Mouse (Mus musculus) midbrain, embryonic 11.5 days (tissue): ENCODE results near the gene Dlst. TPM values are rescaled to one million over a fixed set of nuclear protein-coding genes. Genes with fewer than 3 reads are reported as not detected.

ENCODE experiments used
- ATAC-seq: fragments of 200-750 bp; cut with Nextera tagmentation; 2 replicates; pipeline ENCODE4 v1.8.0; 2017; ENCODE audit warnings: moderate TSS enrichment, moderate library complexity; ENCODE audit not compliant: low FRiP score
- DNase-seq: peaks from one replicate; pipeline ENCODE4 v3.0.0; 2015; ENCODE audit warnings: low spot score; ENCODE audit errors: missing footprints
- H3K27ac ChIP-seq: fragments of 300-500 bp; sonication (generic); 2 replicates; pipeline ENCODE4 v1.5.1; 2014; ENCODE audit warnings: low read depth, low read length
- H3K27me3 ChIP-seq: fragments of 300-500 bp; sonication (generic); 2 replicates; pipeline ENCODE4 v1.6.1; 2014; ENCODE audit warnings: mild to moderate bottlenecking, low read length, moderate library complexity, mixed read lengths; ENCODE audit not compliant: control insufficient read depth, insufficient read depth
- H3K36me3 ChIP-seq: fragments of 300-500 bp; sonication (generic); 2 replicates; pipeline ENCODE4 v1.6.1; 2014; ENCODE audit warnings: mild to moderate bottlenecking, low read length, moderate library complexity, mixed read lengths; ENCODE audit not compliant: control insufficient read depth, insufficient read depth
- H3K4me1 ChIP-seq: fragments of 300-500 bp; sonication (generic); 2 replicates; pipeline ENCODE4 v1.6.1; 2014; ENCODE audit warnings: low read length; ENCODE audit not compliant: control insufficient read depth, insufficient read depth
- H3K4me2 ChIP-seq: fragments of 300-500 bp; sonication (generic); 2 replicates; pipeline ENCODE4 v1.6.1; 2014; ENCODE audit warnings: mild to moderate bottlenecking, moderate library complexity
- H3K4me3 ChIP-seq: fragments of 300-500 bp; sonication (generic); 2 replicates; pipeline ENCODE4 v1.5.1; 2014; ENCODE audit warnings: low read depth, low read length
- H3K9ac ChIP-seq: fragments of 300-500 bp; sonication (generic); 2 replicates; pipeline ENCODE4 v1.6.1; 2014; ENCODE audit warnings: low read length
- H3K9me3 ChIP-seq: fragments of 300-500 bp; sonication (generic); 2 replicates; pipeline ENCODE4 v1.6.1; 2016; ENCODE audit warnings: low read length; ENCODE audit not compliant: control insufficient read depth
- WGBS: fragments of 180-500 bp; shearing (Covaris S2); extraction: QIAGEN DNeasy Blood & Tissue Kit; methylation state at CpG from one replicate; pipeline ENCODE4 v1.1.7; 2014; 5-methylcytosine and 5-hydroxymethylcytosine counted together
- polyA plus RNA-seq: library from polyadenylated mRNA; unstranded; fragments of >200 nt; fragmentation: Nextera tagmentation; extraction: Ambion mirVana; gene quantifications from 2 replicates; pipeline ENCODE4 v1.2.1, GENCODE M21; 2014

Gene Dlst
- polyA plus RNA-seq, 1 experiment from 2014 or later: 97.0 TPM

- no peaks in the 10 kb centered on the region for H3K36me3 ChIP-seq
- 40% methylated on average over 14 of the region's 17 CpGs for WGBS
- no peak; the same call in 1 of the 2 replicates for ATAC-seq
- no peaks in the 10 kb centered on the region for H3K9me3 ChIP-seq
- peaks cover 16% of the 10 kb centered on the region for H3K4me1 ChIP-seq
- 0 out of 2 replicates have a peak overlapping the region, but pooled peaks have one; percentile 20 for H3K9ac ChIP-seq
- H3K27me3 ChIP-seq: peaks cover 5% of the 10 kb centered on the region; the same call in 1 of the 2 replicates
- H3K4me3 ChIP-seq: no peak overlapping the region
- peak overlapping the region; percentile 9; the same call in 1 of the 2 replicates for H3K4me2 ChIP-seq
- DNase-seq: no peak
- H3K27ac ChIP-seq: no peak overlapping the region
Observed at GRCm38 (mm10) chr12:85181475-85182344, 71.1 kb downstream of the Dlst start.

DNA sequence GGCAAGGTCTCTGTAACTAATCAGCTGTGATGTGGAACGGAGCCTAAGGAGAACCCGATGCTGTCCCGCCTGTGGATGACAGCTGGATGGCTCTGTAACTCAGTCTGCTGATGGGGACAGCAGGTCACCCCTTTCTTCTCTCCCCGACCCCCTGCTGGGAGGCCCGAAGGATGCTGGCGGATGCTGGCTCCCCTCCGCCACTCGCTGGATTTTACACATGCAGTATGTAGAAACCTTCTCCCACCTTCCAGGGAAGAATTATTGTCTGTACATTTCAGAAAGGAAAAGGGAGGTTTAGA, 71.7 kb downstream of the Dlst start:
- DNase-seq: no peak
- 9% methylated on average over 8 of the region's 8 CpGs for WGBS
- Histone ChIP-seq H3K36me3 (no peaks in the 10 kb centered on the region), H3K4me3 (no peak overlapping the region), H3K4me1 (peaks cover 11% of the 10 kb centered on the region), H3K27me3 (peaks cover 5% of the 10 kb centered on the region; the same call in 1 of the 2 replicates), H3K9ac (peak overlapping the region; percentile 20; the same call in 1 of the 2 replicates), H3K4me2 (peak overlapping the region; percentile 9; the same call in 1 of the 2 replicates), H3K27ac (no peak overlapping the region), H3K9me3 (no peaks in the 10 kb centered on the region)
- peak; percentile 27; the same call in 1 of the 2 replicates for ATAC-seq

GRCm38 (mm10) chr12:85182898-85183297, 72.3 kb downstream of the Dlst start:
- Histone ChIP-seq H3K27me3 (no peaks in the 10 kb centered on the region; the same call in 1 of the 2 replicates), H3K36me3 (no peaks in the 10 kb centered on the region), H3K27ac (no peak overlapping the region), H3K9me3 (no peaks in the 10 kb centered on the region), H3K4me1 (peaks cover 9% of the 10 kb centered on the region; the same call in 1 of the 2 replicates), H3K4me3 (no peak overlapping the region), H3K4me2 (no peak overlapping the region), H3K9ac (no peak overlapping the region)
- ATAC-seq (no peak), DNase-seq (no peak)
- 76% methylated on average over 5 of the region's 5 CpGs for WGBS

- DNase-seq (peak; percentile 60), ATAC-seq (no peak)
- Histone ChIP-seq H3K4me3 (no peak overlapping the region), H3K36me3 (no peaks in the 10 kb centered on the region), H3K9me3 (no peaks in the 10 kb centered on the region), H3K27me3 (no peaks in the 10 kb centered on the region), H3K4me2 (no peak overlapping the region), H3K27ac (no peak overlapping the region), H3K9ac (no peak overlapping the region), H3K4me1 (peaks cover 9% of the 10 kb centered on the region; the same call in 1 of the 2 replicates)
- 70% methylated on average over 5 of the region's 5 CpGs for WGBS
Observed at GRCm38 (mm10) chr12:85184118-85184517, 73.5 kb downstream of the Dlst start.

Other genes starting within 250 kb of the Dlst start
- gene Ltbp2, start 234.3 kb upstream of the Dlst start, polyA plus RNA-seq: 0.05 TPM in 1 of 2 replicates, not detected in the other
- 160 and 164 TPM in 2 replicates for gene Fcf1, start 139.9 kb upstream of the Dlst start, polyA plus RNA-seq
- gene Arel1, start 139.9 kb upstream of the Dlst start, polyA plus RNA-seq: 24.3 and 24.4 TPM in 2 replicates
- gene Ylpm1, start 114.5 kb upstream of the Dlst start, polyA plus RNA-seq: 44.4 and 46.4 TPM in 2 replicates
- 2.6 and 3.6 TPM in 2 replicates for gene Prox2, start 74 bp upstream of the Dlst start, polyA plus RNA-seq
- 1.9 and 2.1 TPM in 2 replicates for gene Rps6kl1, start 40.4 kb downstream of the Dlst start, polyA plus RNA-seq
- 2.5 and 2.9 TPM in 2 replicates for gene Pgf, start 67.0 kb downstream of the Dlst start, polyA plus RNA-seq
- 91.5 and 93.6 TPM in 2 replicates for gene Eif2b2, start 108.6 kb downstream of the Dlst start, polyA plus RNA-seq
- 10.1 and 10.4 TPM in 2 replicates for gene Mlh3, start 159.8 kb downstream of the Dlst start, polyA plus RNA-seq
- gene Acyp1, start 177.6 kb downstream of the Dlst start, polyA plus RNA-seq: 68.0 and 69.5 TPM in 2 replicates
- 1.0 TPM in 2 replicates for gene Zc2hc1c, start 177.8 kb downstream of the Dlst start, polyA plus RNA-seq
- gene Nek9, start 228.5 kb downstream of the Dlst start, polyA plus RNA-seq: 10.4 and 10.6 TPM in 2 replicates